Mouse (Mus musculus): ENCODE measurements around the gene Emc8. TPM values are rescaled to one million over a fixed set of nuclear protein-coding genes. Genes with fewer than 3 reads are reported as not detected.
A peak's percentile ranks its signal among the peaks of the same experiment; 100 is the strongest.

Emc8 gene
- polyA plus RNA-seq, 1 experiment from 2014 or later = 164 TPM

DNA sequence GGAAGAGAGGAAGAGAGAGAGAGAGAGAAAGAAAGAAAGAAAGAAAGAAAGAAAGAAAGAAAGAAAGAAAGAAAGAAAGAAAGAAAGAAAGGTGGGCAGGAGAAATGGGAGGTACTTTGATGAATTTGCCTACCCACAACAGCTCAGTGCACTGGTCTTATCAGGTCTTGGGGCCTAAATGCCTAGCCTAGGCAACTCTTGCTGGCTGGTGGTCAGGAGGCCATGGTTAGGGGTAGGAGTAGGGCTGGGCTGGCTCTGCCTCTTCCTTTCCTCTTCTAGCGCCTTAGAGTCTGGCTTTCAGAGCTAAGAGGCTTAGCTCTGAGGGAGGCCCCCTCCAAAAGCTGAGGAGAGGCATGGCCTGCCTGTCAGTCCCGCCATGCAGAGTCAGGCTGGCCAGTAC is 44.8 kb downstream of the Emc8 start:
- H3K9me3 ChIP-seq (replicated peaks; ENCODE audit: control insufficient read depth, low read length) = no peaks in the 10 kb centered on the region
- H3K4me1 ChIP-seq (ENCODE audit: control insufficient read depth, insufficient read depth, low read length) = peaks cover 16% of the 10 kb centered on the region
- no peaks in the 10 kb centered on the region for H3K27me3 ChIP-seq (ENCODE audit: control insufficient read depth, insufficient read depth, low read length)
- H3K4me2 ChIP-seq (ENCODE audit: low read depth, low read length) = no peak overlapping the region
- WGBS = 39% methylated on average over 2 of the region's 2 CpGs
- no peak overlapping the region for H3K27ac ChIP-seq (ENCODE audit: low read length)
- H3K4me3 ChIP-seq (ENCODE audit: low read length) = no peak overlapping the region
- ATAC-seq (replicated peaks; ENCODE audit: extremely low read depth, insufficient read depth, low FRiP score) = no peak
- H3K9ac ChIP-seq (ENCODE audit: low read length) = no peak overlapping the region
- no peaks in the 10 kb centered on the region for H3K36me3 ChIP-seq (ENCODE audit: control insufficient read depth, insufficient read depth)

GRCm38 (mm10) chr8:120622161-120622560 is 46.2 kb downstream of the Emc8 start:
- no peak overlapping the region for H3K27ac ChIP-seq (ENCODE audit: low read length)
- H3K27me3 ChIP-seq (ENCODE audit: control insufficient read depth, insufficient read depth, low read length) = no peaks in the 10 kb centered on the region
- H3K9ac ChIP-seq (ENCODE audit: low read length) = 0 out of 2 replicates have a peak overlapping the region, but pooled peaks have one; percentile 38
- no peaks in the 10 kb centered on the region for H3K36me3 ChIP-seq (ENCODE audit: control insufficient read depth, insufficient read depth)
- no peak overlapping the region for H3K4me3 ChIP-seq (ENCODE audit: low read length)
- no peak for ATAC-seq (replicated peaks; ENCODE audit: extremely low read depth, insufficient read depth, low FRiP score)
- 66% methylated on average over 14 of the region's 14 CpGs for WGBS
- H3K9me3 ChIP-seq (replicated peaks; ENCODE audit: control insufficient read depth, low read length) = no peaks in the 10 kb centered on the region
- H3K4me1 ChIP-seq (ENCODE audit: control insufficient read depth, insufficient read depth, low read length) = peaks cover 16% of the 10 kb centered on the region
- H3K4me2 ChIP-seq (ENCODE audit: low read depth, low read length) = no peak overlapping the region

GRCm38 (mm10) chr8:120620441-120620840 is 47.9 kb downstream of the Emc8 start:
- no peak overlapping the region for H3K9ac ChIP-seq (ENCODE audit: low read length)
- no peak overlapping the region for H3K4me2 ChIP-seq (ENCODE audit: low read depth, low read length)
- H3K36me3 ChIP-seq (ENCODE audit: control insufficient read depth, insufficient read depth) = no peaks in the 10 kb centered on the region
- no peak for ATAC-seq (replicated peaks; ENCODE audit: extremely low read depth, insufficient read depth, low FRiP score)
- H3K4me3 ChIP-seq (ENCODE audit: low read length) = no peak overlapping the region
- no peaks in the 10 kb centered on the region for H3K27me3 ChIP-seq (ENCODE audit: control insufficient read depth, insufficient read depth, low read length)
- peaks cover 16% of the 10 kb centered on the region for H3K4me1 ChIP-seq (ENCODE audit: control insufficient read depth, insufficient read depth, low read length)
- H3K27ac ChIP-seq (ENCODE audit: low read length) = no peak overlapping the region
- H3K9me3 ChIP-seq (replicated peaks; ENCODE audit: control insufficient read depth, low read length) = no peaks in the 10 kb centered on the region
- WGBS = 57% methylated on average over 7 of the region's 7 CpGs

DNA sequence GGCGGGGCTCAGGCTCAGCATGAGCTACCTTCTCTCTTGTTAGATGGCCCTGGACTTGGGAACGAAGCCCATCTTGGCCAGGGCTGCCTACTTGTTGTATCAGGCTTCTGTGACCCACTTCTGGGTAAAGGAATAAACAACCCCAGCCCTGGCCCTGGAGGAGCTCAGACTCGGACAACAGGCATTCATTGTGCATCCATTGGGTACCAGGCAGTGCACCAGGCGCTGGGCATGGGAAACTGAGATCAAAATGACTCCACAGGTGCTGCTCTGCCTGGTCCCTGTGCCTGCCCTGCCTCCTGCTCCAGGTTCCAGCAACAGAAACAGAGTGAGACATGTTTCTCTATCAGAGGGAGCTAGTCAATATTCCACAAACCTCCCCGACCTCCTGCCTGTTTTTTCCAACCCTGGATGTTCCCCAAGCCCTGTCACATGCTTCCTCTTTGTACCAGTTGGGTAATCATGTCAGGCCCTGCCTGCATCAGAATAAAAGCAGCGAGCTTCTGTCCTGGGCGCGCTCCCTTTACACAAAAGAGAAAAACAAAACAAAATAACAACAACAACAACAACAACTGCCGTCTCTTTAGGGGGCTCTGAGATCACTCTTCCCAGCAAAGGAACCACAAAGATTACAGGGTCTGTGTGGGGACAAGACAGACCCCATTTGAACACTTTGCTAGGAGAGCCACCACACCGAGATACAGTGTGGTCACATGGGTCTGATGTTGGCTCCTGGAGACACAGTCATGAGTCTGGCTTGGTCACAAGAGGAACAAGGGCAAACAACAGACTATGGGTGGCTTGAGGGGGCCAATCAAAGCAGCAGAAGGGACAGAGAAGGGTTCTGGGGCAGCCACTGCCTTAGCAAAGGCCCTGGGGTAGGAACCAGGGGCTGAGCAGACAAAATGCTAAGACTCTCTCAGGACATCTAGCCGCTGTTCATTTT is 48.9 kb downstream of the Emc8 start:
- Histone ChIP-seq H3K9me3 (replicated peaks; ENCODE audit: control insufficient read depth, low read length) (no peaks in the 10 kb centered on the region), H3K27me3 (ENCODE audit: control insufficient read depth, insufficient read depth, low read length) (no peaks in the 10 kb centered on the region), H3K9ac (ENCODE audit: low read length) (no peak overlapping the region), H3K4me2 (ENCODE audit: low read depth, low read length) (no peak overlapping the region), H3K4me3 (ENCODE audit: low read length) (no peak overlapping the region), H3K4me1 (ENCODE audit: control insufficient read depth, insufficient read depth, low read length) (peaks cover 16% of the 10 kb centered on the region), H3K27ac (ENCODE audit: low read length) (0 out of 2 replicates have a peak overlapping the region, but pooled peaks have one; percentile 5), H3K36me3 (ENCODE audit: control insufficient read depth, insufficient read depth) (no peaks in the 10 kb centered on the region)
- no peak for ATAC-seq (replicated peaks; ENCODE audit: extremely low read depth, insufficient read depth, low FRiP score)
- WGBS = 68% methylated on average over 11 of the region's 11 CpGs

GRCm38 (mm10) chr8:120618110-120618509 is 50.3 kb downstream of the Emc8 start:
- Histone ChIP-seq H3K4me3 (ENCODE audit: low read length) (no peak overlapping the region), H3K27me3 (ENCODE audit: control insufficient read depth, insufficient read depth, low read length) (no peaks in the 10 kb centered on the region), H3K4me2 (ENCODE audit: low read depth, low read length) (no peak overlapping the region), H3K9ac (ENCODE audit: low read length) (no peak overlapping the region), H3K36me3 (ENCODE audit: control insufficient read depth, insufficient read depth) (no peaks in the 10 kb centered on the region), H3K4me1 (ENCODE audit: control insufficient read depth, insufficient read depth, low read length) (peaks cover 16% of the 10 kb centered on the region), H3K27ac (ENCODE audit: low read length) (no peak overlapping the region), H3K9me3 (replicated peaks; ENCODE audit: control insufficient read depth, low read length) (no peaks in the 10 kb centered on the region)
- WGBS = 2% methylated on average over 6 of the region's 6 CpGs
- ATAC-seq (replicated peaks; ENCODE audit: extremely low read depth, insufficient read depth, low FRiP score) = peak; percentile 25; the same call in 1 of the 2 replicates

DNA sequence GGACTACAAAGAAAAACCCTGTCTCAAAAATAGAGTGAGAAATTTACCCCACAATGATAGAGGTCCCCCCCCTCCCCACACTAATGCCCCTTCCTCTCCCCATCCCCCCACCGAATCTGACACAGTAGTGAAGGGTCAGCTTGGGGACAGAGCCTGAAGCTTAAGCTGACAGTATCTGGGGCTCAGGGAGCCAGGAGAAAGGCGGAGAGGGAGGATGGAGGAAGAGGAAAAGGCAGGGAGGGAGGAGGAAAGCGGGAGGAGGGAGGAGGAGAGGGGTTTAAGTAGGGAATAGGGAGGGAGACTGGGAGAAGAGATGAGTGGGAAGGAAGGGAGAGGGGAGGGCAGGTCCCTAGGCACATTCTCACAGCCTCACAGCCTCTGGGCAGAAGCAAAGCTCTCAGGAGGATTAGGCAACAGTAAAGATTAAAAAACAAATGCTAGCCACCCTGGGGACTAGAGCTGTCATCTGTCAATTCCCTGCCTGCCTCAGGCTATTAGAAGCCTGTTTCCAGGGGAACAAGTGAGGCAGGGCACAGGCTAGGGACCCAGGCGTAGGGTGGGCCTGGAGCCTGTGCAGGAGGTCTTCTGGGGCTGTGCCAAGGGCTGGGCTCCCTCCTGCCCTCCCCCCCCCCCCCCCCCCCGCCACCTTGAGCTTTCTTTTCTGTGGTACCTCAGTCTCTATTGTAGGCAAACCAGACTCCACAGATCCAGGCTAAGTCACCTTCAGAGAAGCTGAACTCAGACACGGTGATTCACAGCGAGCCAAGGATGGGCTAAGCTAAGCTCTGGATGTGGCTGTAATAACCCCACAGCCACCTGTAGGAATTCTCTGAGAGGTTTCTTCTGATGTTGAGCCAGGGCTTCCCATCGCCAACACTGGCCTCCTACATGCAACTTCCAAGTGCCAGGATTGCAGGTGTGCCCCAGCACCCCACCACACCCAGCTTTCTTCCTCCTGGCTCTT is 51.4 kb downstream of the Emc8 start:
- no peak overlapping the region for H3K9ac ChIP-seq (ENCODE audit: low read length)
- H3K9me3 ChIP-seq (replicated peaks; ENCODE audit: control insufficient read depth, low read length) = no peaks in the 10 kb centered on the region
- no peaks in the 10 kb centered on the region for H3K36me3 ChIP-seq (ENCODE audit: control insufficient read depth, insufficient read depth)
- peaks cover 14% of the 10 kb centered on the region for H3K4me1 ChIP-seq (ENCODE audit: control insufficient read depth, insufficient read depth, low read length)
- H3K27me3 ChIP-seq (ENCODE audit: control insufficient read depth, insufficient read depth, low read length) = no peaks in the 10 kb centered on the region
- no peak overlapping the region for H3K4me3 ChIP-seq (ENCODE audit: low read length)
- H3K4me2 ChIP-seq (ENCODE audit: low read depth, low read length) = no peak overlapping the region
- peak; percentile 33; the same call in 1 of the 2 replicates for ATAC-seq (replicated peaks; ENCODE audit: extremely low read depth, insufficient read depth, low FRiP score)
- no peak overlapping the region for H3K27ac ChIP-seq (ENCODE audit: low read length)
- 48% methylated on average over 7 of the region's 8 CpGs for WGBS

- Histone ChIP-seq H3K4me1 (ENCODE audit: control insufficient read depth, insufficient read depth, low read length) (peaks cover 3% of the 10 kb centered on the region; the same call in 1 of the 2 replicates), H3K4me3 (ENCODE audit: low read length) (no peak overlapping the region), H3K9me3 (replicated peaks; ENCODE audit: control insufficient read depth, low read length) (no peaks in the 10 kb centered on the region), H3K9ac (ENCODE audit: low read length) (no peak overlapping the region), H3K36me3 (ENCODE audit: control insufficient read depth, insufficient read depth) (no peaks in the 10 kb centered on the region), H3K4me2 (ENCODE audit: low read depth, low read length) (no peak overlapping the region), H3K27ac (ENCODE audit: low read length) (no peak overlapping the region), H3K27me3 (ENCODE audit: control insufficient read depth, insufficient read depth, low read length) (no peaks in the 10 kb centered on the region)
- no peak for ATAC-seq (replicated peaks; ENCODE audit: extremely low read depth, insufficient read depth, low FRiP score)
- 87% methylated on average over 3 of the region's 3 CpGs for WGBS
These were observed 53.9 kb downstream of the Emc8 start for GRCm38 (mm10) chr8:120614491-120614890.

DNA sequence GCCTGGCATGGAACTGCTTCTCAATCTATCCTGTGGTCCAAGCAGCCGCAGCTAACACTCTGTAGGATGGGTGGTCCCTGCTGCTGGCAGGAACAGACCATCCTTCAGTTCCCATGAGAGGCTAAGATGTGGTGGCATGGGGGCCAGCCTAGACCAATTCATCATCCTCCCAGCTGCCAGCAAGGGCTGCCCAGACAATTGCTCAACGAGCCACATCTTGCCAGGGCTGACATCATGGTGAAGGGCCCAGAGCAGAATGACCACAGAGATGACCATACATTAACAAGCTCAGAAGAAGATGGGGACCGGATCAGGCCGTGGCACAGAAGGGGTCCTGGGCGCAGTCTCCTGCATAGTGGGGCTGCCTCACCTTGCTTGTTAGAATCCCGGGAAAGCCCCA is 57.5 kb downstream of the Emc8 start:
- H3K9ac ChIP-seq (ENCODE audit: low read length) = no peak overlapping the region
- H3K4me1 ChIP-seq (ENCODE audit: control insufficient read depth, insufficient read depth, low read length) = peaks cover 2% of the 10 kb centered on the region; the same call in 1 of the 2 replicates
- 90% methylated on average over 6 of the region's 6 CpGs for WGBS
- no peaks in the 10 kb centered on the region for H3K27me3 ChIP-seq (ENCODE audit: control insufficient read depth, insufficient read depth, low read length)
- ATAC-seq (replicated peaks; ENCODE audit: extremely low read depth, insufficient read depth, low FRiP score) = no peak
- no peaks in the 10 kb centered on the region for H3K9me3 ChIP-seq (replicated peaks; ENCODE audit: control insufficient read depth, low read length)
- no peak overlapping the region for H3K4me2 ChIP-seq (ENCODE audit: low read depth, low read length)
- no peak overlapping the region for H3K27ac ChIP-seq (ENCODE audit: low read length)
- no peak overlapping the region for H3K4me3 ChIP-seq (ENCODE audit: low read length)
- H3K36me3 ChIP-seq (ENCODE audit: control insufficient read depth, insufficient read depth) = no peaks in the 10 kb centered on the region

Measured in heart, embryonic 16.5 days (tissue).